Mouse (Mus musculus): ENCODE results near the gene Acsbg2.

DNA sequence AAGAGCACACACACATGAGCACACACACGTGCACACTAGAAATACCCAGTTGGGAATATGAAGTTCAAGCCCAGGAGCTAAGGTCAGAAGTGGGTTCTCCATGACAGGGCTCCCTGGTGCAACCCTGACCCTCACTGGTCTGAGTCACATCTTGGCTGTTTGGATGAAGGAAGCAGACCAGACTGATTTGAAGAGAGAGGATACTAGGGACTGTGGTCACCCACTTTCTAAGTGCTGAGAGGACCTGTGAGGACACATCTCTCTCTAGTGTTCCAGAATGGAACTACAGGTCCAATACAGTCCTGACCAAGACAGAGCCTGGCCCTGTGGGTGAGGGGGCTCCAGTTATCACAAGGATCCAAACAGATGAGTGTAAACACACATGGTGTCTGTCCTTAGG is 68.5 kb downstream of the Acsbg2 start:
- no peak for TF ChIP-seq CTCF (IDR thresholded peaks at IDR 0.05; ENCODE audit: borderline replicate concordance, control insufficient read depth, extremely low read depth, insufficient read depth, low read length, poor library complexity)
- no peak for TF ChIP-seq POLR2A (IDR thresholded peaks at IDR 0.05; ENCODE audit: control insufficient read depth, extremely low read depth, insufficient read depth, low read length, poor library complexity)
